Mouse (Mus musculus): ENCODE data around the gene Sept8. TPM values are rescaled to one million over a fixed set of nuclear protein-coding genes. Genes with fewer than 3 reads are reported as not detected.

Gene Sept8
- polyA plus RNA-seq, 1 experiment from 2014 or later: 24.2 TPM

Other genes with a start within 250 kb of the Sept8 start
- gene Hspa4, start 218.8 kb upstream of the Sept8 start, polyA plus RNA-seq (2016; fragmentation: Nextera tagmentation; extraction: Ambion mirVana): 80.7 and 85.8 TPM in 2 replicates
- gene Zcchc10, start 194.6 kb upstream of the Sept8 start, polyA plus RNA-seq (2016; fragmentation: Nextera tagmentation; extraction: Ambion mirVana): 17.4 and 18.4 TPM in 2 replicates
- gene Aff4, start 168.4 kb upstream of the Sept8 start, polyA plus RNA-seq (2016; fragmentation: Nextera tagmentation; extraction: Ambion mirVana): 83.2 and 97.8 TPM in 2 replicates
- gene Leap2, start 96.1 kb upstream of the Sept8 start, polyA plus RNA-seq (2016; fragmentation: Nextera tagmentation; extraction: Ambion mirVana): not detected in 2 replicates
- 480 and 552 TPM in 2 replicates for gene Uqcrq, start 88.4 kb upstream of the Sept8 start, polyA plus RNA-seq (2016; fragmentation: Nextera tagmentation; extraction: Ambion mirVana)
- gene Gdf9, start 88.2 kb upstream of the Sept8 start, polyA plus RNA-seq (2016; fragmentation: Nextera tagmentation; extraction: Ambion mirVana): 2.6 and 3.9 TPM in 2 replicates
- gene Gm10447, start 62.1 kb upstream of the Sept8 start, polyA plus RNA-seq (2016; fragmentation: Nextera tagmentation; extraction: Ambion mirVana): 0.09 and 0.12 TPM in 2 replicates
- gene Shroom1, start 62.1 kb upstream of the Sept8 start, polyA plus RNA-seq (2016; fragmentation: Nextera tagmentation; extraction: Ambion mirVana): 5.2 and 6.3 TPM in 2 replicates
- gene Gm9837, start 48.8 kb upstream of the Sept8 start, polyA plus RNA-seq (2016; fragmentation: Nextera tagmentation; extraction: Ambion mirVana): not detected in 2 replicates
- not detected in 2 replicates for gene Gm9945, start 39.1 kb upstream of the Sept8 start, polyA plus RNA-seq (2016; fragmentation: Nextera tagmentation; extraction: Ambion mirVana)
- gene Sowaha, start 39.0 kb upstream of the Sept8 start, polyA plus RNA-seq (2016; fragmentation: Nextera tagmentation; extraction: Ambion mirVana): 0.78 and 0.84 TPM in 2 replicates
- 155 and 160 TPM in 2 replicates for gene Kif3a, start 48.1 kb downstream of the Sept8 start, polyA plus RNA-seq (2016; fragmentation: Nextera tagmentation; extraction: Ambion mirVana)
- 1.8 and 2.3 TPM in 2 replicates for gene Il4, start 99.4 kb downstream of the Sept8 start, polyA plus RNA-seq (2016; fragmentation: Nextera tagmentation; extraction: Ambion mirVana)
- not detected in 2 replicates for gene Il13, start 115.4 kb downstream of the Sept8 start, polyA plus RNA-seq (2016; fragmentation: Nextera tagmentation; extraction: Ambion mirVana)
- gene Rad50, start 188.1 kb downstream of the Sept8 start, polyA plus RNA-seq (2016; fragmentation: Nextera tagmentation; extraction: Ambion mirVana): 18.5 and 21.4 TPM in 2 replicates
- not detected in 2 replicates for gene Il5, start 201.5 kb downstream of the Sept8 start, polyA plus RNA-seq (2016; fragmentation: Nextera tagmentation; extraction: Ambion mirVana)

Measured in hindbrain, embryonic 12.5 days (tissue).